Mouse (Mus musculus) left cerebral cortex, adult 18-20 months (tissue): Measurements from ENCODE around the gene Gm21425. TPM values are rescaled to one million over a fixed set of nuclear protein-coding genes. Genes with fewer than 3 reads are reported as not detected.
"Not testable (repeated sequence)": the region's sequence is repeated elsewhere in the genome, so short reads cannot be mapped to it uniquely, and the experiment has no call there.

ENCODE experiments used
- DNase-seq, 2 experiments: peaks; one replicate each; pipeline ENCODE4 v3.0.0; 2021 to 2022; ENCODE audit warnings: low spot score in 2 of 2, mixed read lengths in 1 of 2
- long read RNA-seq, 2 experiments: library from polyadenylated mRNA; stranded (forward); transcript quantifications; one replicate each; pipeline ENCODE4 v2.0.0; 2021
- total RNA-seq, 2 experiments: library from RNA; stranded (reverse); gene quantifications; 2 replicates each; pipeline ENCODE4 v1.2.3; 2021

Gm21425 gene
- total RNA-seq, result not detected
- long read RNA-seq, experiment 1, result 0 reads
- long read RNA-seq, experiment 2, result 0 reads

- not testable (repeated sequence) for DNase-seq
These were observed at the start of gene Gm21425 for GRCm38 (mm10) chrY:13161668-13162067. Gene Gm21425, plus strand, starts transcription at chrY:13161968.

- DNase-seq, result not testable (repeated sequence)
These were observed 28.4 kb upstream of the Gm21425 start, which contains the start of gene Gm21891 for GRCm38 (mm10) chrY:13133392-13133791. Gene Gm21891, minus strand, starts transcription at chrY:13133492.

Other genes starting within 250 kb of the Gm21425 start
- gene Gm20807, start 119.1 kb upstream of the Gm21425 start, total RNA-seq, result not detected
- gene Gm21891, start 28.5 kb upstream of the Gm21425 start, total RNA-seq, result not detected
- not detected for gene Gm21828, start 62.0 kb downstream of the Gm21425 start, total RNA-seq
- gene Gm21440, start 90.4 kb downstream of the Gm21425 start, total RNA-seq, result not detected
- not detected for gene Gm21454, start 90.5 kb downstream of the Gm21425 start, total RNA-seq
- gene Gm21725, start 187.1 kb downstream of the Gm21425 start, total RNA-seq, result not detected